Mouse (Mus musculus): ENCODE measurements around the gene Cdt1. TPM values are rescaled to one million over a fixed set of nuclear protein-coding genes. Genes with fewer than 3 reads are reported as not detected.

Cdt1 gene
- polyA plus RNA-seq, 1 experiment from 2014 or later = 37.0 TPM

- no peak for ATAC-seq (ENCODE audit: insufficient read depth, low FRiP score, low read depth)
- H3K36me3 ChIP-seq = peaks cover 12% of the 10 kb centered on the region
- no peak overlapping the region; the same call in 1 of the 2 replicates for H3K27ac ChIP-seq
- peaks cover 39% of the 10 kb centered on the region for H3K4me1 ChIP-seq
- H3K4me2 ChIP-seq = peak overlapping the region; percentile 82
- H3K4me3 ChIP-seq (replicated peaks) = peak overlapping the region; percentile 67
- no peaks in the 10 kb centered on the region for H3K9me3 ChIP-seq
- H3K27me3 ChIP-seq (replicated peaks) = no peaks in the 10 kb centered on the region
- no peak overlapping the region for H3K9ac ChIP-seq
- WGBS = 30% methylated on average over 10 of the region's 10 CpGs
Measured at GRCm38 (mm10) chr8:122577116-122577515, 9.3 kb downstream of the Cdt1 start.

- no peak overlapping the region for H3K9ac ChIP-seq
Measured at GRCm38 (mm10) chr8:122579196-122579595, 11.4 kb downstream of the Cdt1 start.

GRCm38 (mm10) chr8:122580926-122581325 lies 13.1 kb downstream of the Cdt1 start:
- 32% methylated on average over 15 of the region's 15 CpGs for WGBS
- Histone ChIP-seq H3K9me3 (no peaks in the 10 kb centered on the region), H3K4me1 (peaks cover 28% of the 10 kb centered on the region), H3K27me3 (replicated peaks) (no peaks in the 10 kb centered on the region), H3K9ac (no peak overlapping the region), H3K4me3 (replicated peaks) (no peak overlapping the region), H3K4me2 (no peak overlapping the region), H3K36me3 (no peaks in the 10 kb centered on the region), H3K27ac (no peak overlapping the region)
- ATAC-seq (ENCODE audit: insufficient read depth, low FRiP score, low read depth) = no peak

More at GRCm38 (mm10) chr8:122579196-122579595, 11.4 kb downstream of the Cdt1 start:
- H3K36me3 ChIP-seq = no peaks in the 10 kb centered on the region; the same call in 1 of the 2 replicates
- no peaks in the 10 kb centered on the region for H3K27me3 ChIP-seq (replicated peaks)
- no peak for ATAC-seq (ENCODE audit: insufficient read depth, low FRiP score, low read depth)
- no peak overlapping the region for H3K4me2 ChIP-seq
- no peak overlapping the region for H3K27ac ChIP-seq
- H3K4me3 ChIP-seq (replicated peaks) = no peak overlapping the region
- H3K4me1 ChIP-seq = peaks cover 39% of the 10 kb centered on the region
- WGBS = 36% methylated on average over 7 of the region's 7 CpGs
- no peaks in the 10 kb centered on the region for H3K9me3 ChIP-seq

- Histone ChIP-seq H3K27ac (peak overlapping the region; percentile 44; the same call in 1 of the 2 replicates), H3K4me3 (replicated peaks) (no peak overlapping the region)
- ATAC-seq (ENCODE audit: insufficient read depth, low FRiP score, low read depth) = no peak
Measured at GRCm38 (mm10) chr8:122584981-122585380, 17.2 kb downstream of the Cdt1 start.

GRCm38 (mm10) chr8:122585411-122585891 lies 17.6 kb downstream of the Cdt1 start:
- no peak for ATAC-seq (ENCODE audit: insufficient read depth, low FRiP score, low read depth)
- H3K4me3 ChIP-seq (replicated peaks) = no peak overlapping the region

More at GRCm38 (mm10) chr8:122584981-122585380, 17.2 kb downstream of the Cdt1 start:
- WGBS = 79% methylated on average over 9 of the region's 9 CpGs
- Histone ChIP-seq H3K27me3 (replicated peaks) (no peaks in the 10 kb centered on the region), H3K9me3 (no peaks in the 10 kb centered on the region), H3K36me3 (no peaks in the 10 kb centered on the region), H3K4me2 (no peak overlapping the region), H3K9ac (no peak overlapping the region), H3K4me1 (peaks cover 14% of the 10 kb centered on the region)

DNA sequence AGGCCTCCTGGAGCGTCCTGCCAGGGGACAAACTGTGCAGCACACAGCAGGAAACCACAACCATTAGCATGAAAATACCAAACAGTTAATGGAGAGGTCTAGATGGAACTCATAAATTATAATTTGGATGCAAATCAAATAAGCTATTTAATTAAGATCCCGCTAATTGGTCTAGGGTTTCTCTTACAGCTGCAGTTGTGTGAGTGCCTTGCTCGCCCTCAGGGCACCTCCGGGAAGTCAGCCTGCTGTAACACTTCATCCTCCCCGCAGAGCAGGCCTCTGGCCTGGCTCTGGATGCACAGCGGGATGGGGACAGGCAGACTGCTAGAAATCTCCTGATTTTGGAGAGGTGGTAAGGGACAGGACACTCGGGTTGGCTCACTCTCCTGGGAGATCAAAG lies 18.4 kb downstream of the Cdt1 start:
- ATAC-seq (ENCODE audit: insufficient read depth, low FRiP score, low read depth) = no peak
- peaks cover 7% of the 10 kb centered on the region; the same call in 1 of the 2 replicates for H3K4me1 ChIP-seq
- 72% methylated on average over 7 of the region's 7 CpGs for WGBS
- peak overlapping the region; percentile 44; the same call in 1 of the 2 replicates for H3K27ac ChIP-seq
- no peaks in the 10 kb centered on the region for H3K9me3 ChIP-seq
- no peaks in the 10 kb centered on the region for H3K36me3 ChIP-seq
- no peaks in the 10 kb centered on the region for H3K27me3 ChIP-seq (replicated peaks)
- no peak overlapping the region for H3K4me2 ChIP-seq
- no peak overlapping the region for H3K4me3 ChIP-seq (replicated peaks)
- H3K9ac ChIP-seq = no peak overlapping the region

More at GRCm38 (mm10) chr8:122585411-122585891, 17.6 kb downstream of the Cdt1 start:
- peaks cover 12% of the 10 kb centered on the region for H3K4me1 ChIP-seq
- no peaks in the 10 kb centered on the region for H3K9me3 ChIP-seq
- H3K4me2 ChIP-seq = no peak overlapping the region
- no peaks in the 10 kb centered on the region for H3K36me3 ChIP-seq
- WGBS = 33% methylated on average over 14 of the region's 14 CpGs
- no peak overlapping the region for H3K9ac ChIP-seq
- no peaks in the 10 kb centered on the region for H3K27me3 ChIP-seq (replicated peaks)
- H3K27ac ChIP-seq = peak overlapping the region; percentile 44; the same call in 1 of the 2 replicates

- Histone ChIP-seq H3K27ac (peak overlapping the region; percentile 21; the same call in 1 of the 2 replicates), H3K4me3 (replicated peaks) (no peak overlapping the region), H3K27me3 (replicated peaks) (no peaks in the 10 kb centered on the region), H3K9me3 (no peaks in the 10 kb centered on the region), H3K9ac (no peak overlapping the region), H3K4me1 (peaks cover 6% of the 10 kb centered on the region; the same call in 1 of the 2 replicates), H3K36me3 (no peaks in the 10 kb centered on the region), H3K4me2 (no peak overlapping the region)
- no peak for ATAC-seq (ENCODE audit: insufficient read depth, low FRiP score, low read depth)
- WGBS = 73% methylated on average over 10 of the region's 10 CpGs
Measured at GRCm38 (mm10) chr8:122586749-122587148, 18.9 kb downstream of the Cdt1 start.

DNA sequence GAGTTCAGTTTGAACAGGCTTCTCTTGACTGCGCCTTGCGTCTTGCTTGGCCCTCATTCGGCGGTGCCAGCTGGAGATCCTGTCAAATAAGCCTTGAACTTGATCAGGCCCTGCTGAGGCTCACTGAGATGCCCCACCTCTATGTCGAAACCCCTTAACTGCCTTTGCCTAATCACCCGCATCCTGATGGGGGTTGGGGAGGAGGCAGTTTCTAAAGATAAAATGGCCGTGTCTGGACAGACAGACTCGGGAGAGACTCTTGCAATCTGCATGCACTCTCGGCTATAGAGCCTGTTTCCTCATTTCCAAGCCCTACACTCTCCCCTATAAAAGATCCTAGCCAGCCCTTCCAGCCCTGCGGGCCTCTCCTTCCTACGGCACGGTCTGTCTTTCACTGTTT lies 25.4 kb downstream of the Cdt1 start:
- H3K9ac ChIP-seq = no peak overlapping the region
- no peaks in the 10 kb centered on the region for H3K36me3 ChIP-seq
- H3K4me1 ChIP-seq = no peaks in the 10 kb centered on the region
- no peak overlapping the region for H3K27ac ChIP-seq
- no peak for ATAC-seq (ENCODE audit: insufficient read depth, low FRiP score, low read depth)
- WGBS = 62% methylated on average over 12 of the region's 12 CpGs
- H3K4me2 ChIP-seq = no peak overlapping the region
- no peaks in the 10 kb centered on the region for H3K9me3 ChIP-seq
- H3K4me3 ChIP-seq (replicated peaks) = no peak overlapping the region
- H3K27me3 ChIP-seq (replicated peaks) = no peaks in the 10 kb centered on the region

- Histone ChIP-seq H3K4me1 (no peaks in the 10 kb centered on the region), H3K27ac (no peak overlapping the region), H3K9me3 (no peaks in the 10 kb centered on the region), H3K9ac (no peak overlapping the region), H3K27me3 (replicated peaks) (no peaks in the 10 kb centered on the region), H3K4me3 (replicated peaks) (no peak overlapping the region), H3K4me2 (no peak overlapping the region), H3K36me3 (no peaks in the 10 kb centered on the region)
- WGBS = 77% methylated on average over 19 of the region's 19 CpGs
- no peak for ATAC-seq (ENCODE audit: insufficient read depth, low FRiP score, low read depth)
Measured at GRCm38 (mm10) chr8:122593783-122594507, 26.1 kb downstream of the Cdt1 start.

- Histone ChIP-seq H3K4me3 (replicated peaks) (no peak overlapping the region), H3K9me3 (no peaks in the 10 kb centered on the region), H3K9ac (no peak overlapping the region), H3K27me3 (replicated peaks) (no peaks in the 10 kb centered on the region), H3K4me1 (no peaks in the 10 kb centered on the region), H3K4me2 (no peak overlapping the region), H3K27ac (no peak overlapping the region), H3K36me3 (0 out of 2 replicates have a peak, but pooled peaks cover 3% of the 10 kb centered on the region)
- ATAC-seq (ENCODE audit: insufficient read depth, low FRiP score, low read depth) = no peak
- WGBS = 62% methylated on average over 4 of the region's 4 CpGs
Measured at GRCm38 (mm10) chr8:122596031-122596430, 28.2 kb downstream of the Cdt1 start.

DNA sequence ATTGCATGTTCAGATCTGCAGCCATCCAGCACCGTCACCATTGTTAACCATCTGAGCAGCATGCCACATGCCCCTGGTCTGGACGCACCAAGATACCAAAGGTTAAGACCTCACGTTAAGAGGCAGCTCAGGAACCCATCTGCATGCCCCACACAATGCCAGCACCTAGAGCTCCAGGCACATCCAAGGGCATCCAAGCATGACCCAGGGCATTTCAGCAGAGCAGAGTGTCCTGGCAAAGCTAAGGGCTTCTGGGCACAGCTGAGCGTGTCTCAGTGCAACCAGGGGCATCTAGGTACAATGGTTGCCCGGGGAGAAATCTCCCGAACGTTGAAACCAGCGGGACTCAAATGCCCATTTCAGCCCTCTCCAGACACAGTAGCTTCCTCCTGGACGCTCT lies 32.9 kb downstream of the Cdt1 start:
- Histone ChIP-seq H3K4me2 (no peak overlapping the region), H3K4me3 (replicated peaks) (no peak overlapping the region), H3K4me1 (no peaks in the 10 kb centered on the region), H3K9me3 (no peaks in the 10 kb centered on the region), H3K9ac (no peak overlapping the region), H3K36me3 (0 out of 2 replicates have a peak, but pooled peaks cover 3% of the 10 kb centered on the region), H3K27me3 (replicated peaks) (no peaks in the 10 kb centered on the region), H3K27ac (no peak overlapping the region)
- ATAC-seq (ENCODE audit: insufficient read depth, low FRiP score, low read depth) = no peak
- WGBS = 97% methylated on average over 9 of the region's 9 CpGs

DNA sequence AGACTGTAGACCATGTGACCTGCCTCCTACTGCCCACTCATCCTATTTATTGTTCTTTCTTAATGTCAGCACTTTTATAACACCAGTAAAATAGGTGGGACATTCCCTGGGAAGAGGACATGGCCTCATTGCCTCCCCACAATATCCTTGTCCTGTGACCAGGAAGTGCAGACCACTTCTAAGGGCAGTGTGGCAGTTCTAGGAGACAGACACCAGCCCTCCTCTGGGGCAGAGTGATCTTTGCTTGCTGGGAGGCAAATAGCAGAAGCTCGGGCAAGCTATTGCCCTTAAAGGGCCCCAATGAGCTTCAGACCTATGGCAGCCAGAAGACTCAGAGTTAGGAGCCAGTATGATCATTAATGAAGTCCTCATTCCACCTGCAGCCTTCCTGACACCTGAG lies 36.8 kb downstream of the Cdt1 start:
- Histone ChIP-seq H3K9ac (no peak overlapping the region), H3K9me3 (no peaks in the 10 kb centered on the region), H3K27me3 (replicated peaks) (no peaks in the 10 kb centered on the region), H3K4me1 (no peaks in the 10 kb centered on the region), H3K36me3 (0 out of 2 replicates have a peak, but pooled peaks cover 3% of the 10 kb centered on the region), H3K4me2 (no peak overlapping the region), H3K27ac (no peak overlapping the region), H3K4me3 (replicated peaks) (no peak overlapping the region)
- no peak for ATAC-seq (ENCODE audit: insufficient read depth, low FRiP score, low read depth)
- 50% methylated on average over 1 of the region's 1 CpGs for WGBS
